Mouse (Mus musculus) layer of hippocampus, adult 6 months (tissue): ENCODE data around the gene Cuzd1. TPM values are rescaled to one million over a fixed set of nuclear protein-coding genes. Genes with fewer than 3 reads are reported as not detected.

ENCODE experiments used
- long read RNA-seq, 2 experiments: library from polyadenylated mRNA; unstranded; transcript quantifications; one replicate each; pipeline ENCODE4 v2.0.0; 2019 to 2020
- polyA plus RNA-seq: library from polyadenylated mRNA; unstranded; fragments of <200 nt; fragmentation: Nextera tagmentation; gene quantifications from 2 replicates; pipeline ENCODE4 v1.2.3, GENCODE M21; 2021

The Cuzd1 gene
- 0.11 TPM in 2 replicates for polyA plus RNA-seq
- long read RNA-seq, experiment 1, partial matches to known transcripts = 0 of 1 reads
- long read RNA-seq, experiment 1, other reads (novel, unspliced or antisense) = 0 of 1 reads
- long read RNA-seq, experiment 2 = 0 reads

DNA sequence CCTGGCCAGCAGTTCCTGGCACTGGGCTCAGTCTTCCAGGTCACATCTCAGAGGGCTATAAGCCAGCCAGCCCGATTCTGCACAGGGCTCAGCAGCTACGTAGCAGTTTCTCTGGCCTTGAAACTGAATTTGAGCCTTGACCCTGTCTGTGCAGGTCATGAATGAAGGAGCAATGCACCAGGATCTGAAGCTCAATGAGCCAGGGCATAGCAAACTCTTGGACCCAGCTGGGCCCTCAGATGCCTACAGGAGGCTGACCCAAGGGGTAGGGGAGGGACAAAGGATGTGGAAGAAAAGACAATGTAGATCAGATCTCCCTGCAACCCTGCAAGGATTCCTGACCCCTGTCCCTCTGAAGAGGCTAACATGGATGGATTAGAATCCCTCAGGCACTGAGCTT is at the start of gene Cuzd1:
Cuzd1 (minus strand) TSS at position 101 of the 400 bp plus-strand sequence.

DNA sequence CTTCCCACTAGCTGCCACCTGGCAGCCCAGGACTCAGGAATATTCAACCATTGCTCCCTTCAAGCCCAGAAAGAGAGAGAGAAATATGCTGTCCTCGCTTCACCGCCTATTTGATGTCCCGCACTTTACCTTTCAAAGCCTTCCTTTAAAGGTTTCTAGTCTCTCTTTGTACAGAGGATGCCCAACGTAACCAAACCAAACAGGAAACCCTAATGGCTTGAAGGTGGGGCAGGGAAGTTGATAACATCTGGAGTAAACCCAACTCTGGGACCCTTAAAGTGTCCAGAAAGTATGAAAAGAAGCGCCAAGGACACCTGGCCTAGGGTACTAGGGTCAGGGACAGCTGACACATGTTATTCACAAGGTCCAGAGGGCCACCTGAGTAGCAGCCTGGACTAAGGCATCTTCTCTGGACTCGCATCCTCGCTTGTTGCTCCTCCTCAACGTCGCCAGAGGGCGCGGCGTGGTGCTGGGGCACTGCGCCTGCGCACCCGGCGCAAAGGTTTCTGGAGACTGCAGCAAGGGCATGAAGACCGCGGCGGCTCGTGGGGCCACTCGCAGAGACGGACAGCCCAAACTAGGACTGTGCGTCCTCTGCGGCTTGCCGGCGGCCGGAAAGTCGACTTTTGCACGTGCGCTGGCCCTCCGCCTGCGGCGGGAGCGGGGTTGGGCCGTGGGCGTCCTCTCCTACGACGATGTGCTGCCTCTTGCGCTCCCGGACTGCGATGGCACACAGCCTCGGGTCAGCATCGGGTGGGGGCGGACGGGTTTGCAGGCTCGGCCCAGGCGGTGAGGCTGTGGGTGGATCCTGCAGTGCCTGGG is 48.8 kb upstream of the Cuzd1 start, which contains the start of gene Pstk:
Pstk (plus strand) TSS at position 494 of the 822 bp plus-strand sequence.

DNA sequence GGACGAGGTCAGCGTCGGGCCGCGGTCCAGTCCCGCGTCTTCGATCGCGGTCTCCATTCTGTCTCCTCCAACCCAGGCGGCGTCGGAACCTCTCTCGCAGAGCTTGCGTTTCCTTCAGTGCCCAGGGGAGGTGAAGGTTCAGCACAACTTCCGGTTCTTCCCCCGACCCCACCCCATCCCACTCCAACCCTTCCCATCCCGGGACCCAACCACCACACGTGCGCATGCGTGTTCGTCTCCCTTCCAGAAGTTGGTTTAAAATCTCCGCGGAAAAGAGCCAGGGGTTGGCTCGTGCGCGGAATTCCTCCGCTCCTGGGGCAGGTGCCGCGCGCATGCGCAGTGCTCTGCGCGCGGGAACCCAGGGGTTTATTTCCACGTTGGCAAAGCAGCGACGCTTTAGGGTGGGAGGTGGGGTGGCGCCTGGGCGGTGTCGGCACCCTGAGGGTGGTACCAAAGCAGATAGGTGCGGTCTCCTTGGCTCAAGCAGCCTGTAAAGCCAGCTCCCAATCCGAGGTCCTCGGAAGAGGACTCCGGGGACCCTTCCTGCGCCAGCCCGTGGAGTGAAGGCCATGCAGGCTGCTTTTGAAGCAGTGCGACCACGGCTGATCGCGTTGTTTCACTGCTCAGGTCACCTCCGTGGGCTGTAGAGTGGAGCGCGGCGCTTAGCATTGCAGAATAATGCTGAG is 40.7 kb upstream of the Cuzd1 start, which contains the start of gene 2310057M21Rik:
2310057M21Rik (minus strand) TSS at position 145 of the 686 bp plus-strand sequence.

DNA sequence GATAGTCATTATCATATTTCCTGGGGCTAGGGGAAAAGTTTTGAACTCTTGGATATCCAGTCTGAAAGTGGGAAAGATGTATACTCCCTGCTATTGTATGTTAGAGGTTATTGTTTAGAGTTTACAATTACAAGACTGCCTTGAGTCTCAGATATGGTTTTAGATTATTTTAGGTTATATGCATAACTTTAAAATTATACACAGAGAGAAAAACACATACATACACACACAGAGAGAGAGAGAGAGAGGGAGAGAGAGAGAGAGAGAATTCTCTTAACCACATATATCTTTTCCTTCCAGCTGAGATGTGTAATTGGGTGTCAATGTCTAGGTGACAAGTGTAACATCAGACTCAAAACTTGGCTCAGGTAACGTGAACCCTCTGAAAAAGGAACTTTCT is 11.5 kb upstream of the Cuzd1 start, which contains the start of gene Fam24a:
Fam24a (plus strand) TSS at position 301 of the 400 bp plus-strand sequence.

DNA sequence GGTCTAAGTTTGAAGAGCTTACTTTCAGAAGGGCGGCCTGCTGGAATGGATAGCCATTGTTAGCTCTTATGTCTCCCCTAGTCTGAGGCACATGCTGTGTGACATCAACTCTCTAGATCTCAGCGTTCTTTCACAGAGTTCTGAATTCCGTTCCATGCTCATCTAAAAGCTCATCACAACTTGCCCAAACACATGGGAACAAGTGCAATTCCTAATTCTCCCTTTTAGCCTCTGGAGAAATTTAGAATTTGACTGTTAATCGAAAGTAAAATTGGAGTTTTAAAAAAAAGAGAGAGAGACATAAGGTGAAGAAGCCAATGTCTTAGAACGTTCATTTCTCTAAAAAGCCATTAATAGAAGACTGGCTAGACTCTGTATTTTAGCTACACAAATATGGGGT is 7.3 kb upstream of the Cuzd1 start, which contains the start of gene Fam24b:
Fam24b (minus strand) TSS at position 101 of the 400 bp plus-strand sequence.

Other genes starting within 250 kb of the Cuzd1 start
- gene 4933402N03Rik, start 176.0 kb downstream of the Cuzd1 start, polyA plus RNA-seq = not detected in 2 replicates
- gene 5430419D17Rik, start 147.9 kb downstream of the Cuzd1 start, polyA plus RNA-seq = 0.05 TPM in 1 of 2 replicates, not detected in the other
- not detected in 2 replicates for gene Fam24b, start 7.2 kb upstream of the Cuzd1 start, polyA plus RNA-seq
- 0.21 TPM in 1 of 2 replicates, not detected in the other for gene Fam24a, start 11.6 kb upstream of the Cuzd1 start, polyA plus RNA-seq
- 21.3 and 21.7 TPM in 2 replicates for gene 2310057M21Rik, start 40.5 kb upstream of the Cuzd1 start, polyA plus RNA-seq
- gene Pstk, start 48.8 kb upstream of the Cuzd1 start, polyA plus RNA-seq = 44.6 and 53.0 TPM in 2 replicates
- gene Ikzf5, start 88.2 kb upstream of the Cuzd1 start, polyA plus RNA-seq = 11.6 and 13.0 TPM in 2 replicates
- 45.5 and 49.5 TPM in 2 replicates for gene Acadsb, start 88.3 kb upstream of the Cuzd1 start, polyA plus RNA-seq
- gene Hmx3, start 220.6 kb upstream of the Cuzd1 start, polyA plus RNA-seq = not detected in 2 replicates
- not detected in 2 replicates for gene Hmx2, start 226.5 kb upstream of the Cuzd1 start, polyA plus RNA-seq
- 125 and 136 TPM in 2 replicates for gene Bub3, start 237.9 kb upstream of the Cuzd1 start, polyA plus RNA-seq